Comparison of ENCODE assay signal across 8 mouse cellular contexts in genomic region chr5:120211182-120211581, GRCm38 (mm10).
A peak's percentile ranks its signal among the peaks of the same experiment; 100 is the strongest.
DNase-seq lines count a peak whose midpoint lies in the region; ATAC-seq lines count a peak whose summit lies in the region.

No protein-coding gene starts in this region.

- no peaks in the 10 kb centered on the region for H3K9me3 ChIP-seq in heart, embryonic 13.5 days
- H3K9me3 ChIP-seq in kidney, embryonic 14.5 days (ENCODE audit: control insufficient read depth, low read length): no peaks in the 10 kb centered on the region
- H3K9me3 ChIP-seq in midbrain, embryonic 10.5 days (replicated peaks): no peaks in the 10 kb centered on the region

- H3K36me3 ChIP-seq in heart, embryonic 13.5 days: no peaks in the 10 kb centered on the region
- H3K36me3 ChIP-seq in kidney, embryonic 14.5 days (ENCODE audit: control insufficient read depth, insufficient read depth, low read length): no peaks in the 10 kb centered on the region
- H3K36me3 ChIP-seq in midbrain, embryonic 10.5 days: no peaks in the 10 kb centered on the region

- H3K4me1 ChIP-seq in heart, embryonic 13.5 days: peaks cover 18% of the 10 kb centered on the region
- peaks cover 8% of the 10 kb centered on the region; the same call in 1 of the 2 replicates for H3K4me1 ChIP-seq in kidney, embryonic 14.5 days (ENCODE audit: control insufficient read depth, insufficient read depth, low read length)
- peaks cover 49% of the 10 kb centered on the region for H3K4me1 ChIP-seq in midbrain, embryonic 10.5 days

- no peak overlapping the region for H3K27ac ChIP-seq in heart, embryonic 13.5 days (replicated peaks)
- H3K27ac ChIP-seq in kidney, embryonic 14.5 days (ENCODE audit: low read depth, low read length): no peak overlapping the region
- peak overlapping the region; percentile 38 for H3K27ac ChIP-seq in midbrain, embryonic 10.5 days (replicated peaks)

- ATAC-seq in common myeloid progenitor, adult 5-6 weeks (replicated peaks; ENCODE audit: low read depth, poor library complexity, severe bottlenecking): peak; percentile 42; the same call in 1 of the 2 replicates
- ATAC-seq in heart, embryonic 13.5 days (ENCODE audit: extremely low read depth, insufficient number of reproducible peaks, low FRiP score, low TSS enrichment): no peak
- ATAC-seq in kidney, embryonic 14.5 days (ENCODE audit: low FRiP score, low TSS enrichment): peak; percentile 24; the same call in 1 of the 2 replicates
- no peak for ATAC-seq in inflammation-experienced regulatory T-cells, adult 6 months

- H3K9ac ChIP-seq in heart, embryonic 13.5 days: peak overlapping the region; percentile 69
- H3K9ac ChIP-seq in kidney, embryonic 14.5 days (ENCODE audit: low read depth, low read length): no peak overlapping the region

- peak overlapping the region; percentile 70 for H3K4me2 ChIP-seq in heart, embryonic 13.5 days
- peak overlapping the region; percentile 17; the same call in 1 of the 2 replicates for H3K4me2 ChIP-seq in kidney, embryonic 14.5 days (replicated peaks; ENCODE audit: low read depth, low read length)

- H3K4me3 ChIP-seq in heart, embryonic 13.5 days: peak overlapping the region; percentile 40
- peak overlapping the region; percentile 6; the same call in 1 of the 2 replicates for H3K4me3 ChIP-seq in kidney, embryonic 14.5 days (ENCODE audit: low read length)
- H3K4me3 ChIP-seq in midbrain, embryonic 10.5 days: peak overlapping the region; percentile 33

- 7% methylated on average over 17 of the region's 17 CpGs for WGBS in heart, embryonic 13.5 days
- WGBS in kidney, embryonic 14.5 days: 5% methylated on average over 17 of the region's 17 CpGs
- 10% methylated on average over 17 of the region's 17 CpGs for WGBS in midbrain, embryonic 10.5 days

- peak; percentile 66 for DNase-seq in testis, postnatal 10 days (ENCODE audit: low spot score)
- no peak for DNase-seq in testis, postnatal 14 days (ENCODE audit: low spot score)
- DNase-seq in midbrain, embryonic 10.5 days (ENCODE audit: low spot score): peak; percentile 49
- DNase-seq in layer of hippocampus, adult 18-20 months (ENCODE audit: low spot score in 2 of 2): no peak

- H3K27me3 ChIP-seq in heart, embryonic 13.5 days (replicated peaks): peaks cover 54% of the 10 kb centered on the region
- peaks cover 14% of the 10 kb centered on the region for H3K27me3 ChIP-seq in kidney, embryonic 14.5 days (ENCODE audit: control insufficient read depth, insufficient read depth, low read length)
- peaks cover 91% of the 10 kb centered on the region for H3K27me3 ChIP-seq in midbrain, embryonic 10.5 days (ENCODE audit: low read depth, poor library complexity, severe bottlenecking)

Comparison
In these comparisons a context has a peak if more than half of its experiments do, and no peak if none do; other contexts are left out.
1. DNase-seq: peak in testis, postnatal 10 days (single experiment) and midbrain, embryonic 10.5 days (single experiment); none in testis, postnatal 14 days (single experiment) and layer of hippocampus, adult 18-20 months (0 of 2).
2. ATAC-seq: peak in common myeloid progenitor, adult 5-6 weeks (single experiment) and kidney, embryonic 14.5 days (single experiment); none in heart, embryonic 13.5 days (single experiment) and inflammation-experienced regulatory T-cells, adult 6 months (single experiment).
3. Peak in every context shown above with its lines, with median percentiles within 50 percentile points of each other: H3K4me3 ChIP-seq.